In the genomic region with DNA sequence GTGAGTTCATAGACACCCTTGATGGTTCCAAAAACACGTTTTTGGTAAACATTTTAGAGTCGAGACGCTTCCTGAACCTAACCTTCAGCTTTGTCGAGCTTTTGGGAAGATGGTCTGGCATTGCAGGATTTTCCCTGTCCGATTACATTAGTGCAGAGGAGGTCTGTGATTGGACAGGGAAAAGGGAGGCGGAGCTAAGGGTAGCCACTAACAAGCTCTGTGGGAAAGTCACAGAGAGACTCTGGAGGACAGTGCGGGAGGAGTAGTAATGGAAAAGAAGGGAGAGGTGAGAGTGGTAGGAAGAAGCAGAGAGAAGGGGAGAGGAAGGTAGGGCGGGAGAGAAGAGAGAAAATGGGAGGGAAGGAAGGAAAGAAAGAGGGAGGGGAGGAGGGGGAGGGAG, we compare ENCODE assay signal across 15 mouse cellular contexts.
DNase-seq lines count a peak whose midpoint lies in the region; ATAC-seq and TF ChIP-seq lines count a peak whose summit lies in the region.
"Had no signal": no experiment of that assay in that cellular context is flagged by ENCODE, and none has a peak within 500 bp of the region (broad histone marks: within the 10 kb centered on the region; RNA-seq: fewer than 3 reads in every experiment).

No protein-coding gene starts in this region.

- no peak overlapping the region for H3K4me3 ChIP-seq in forebrain, embryonic 11.5 days (ENCODE audit: low read depth, low read length)
- H3K4me3 ChIP-seq in forebrain, embryonic 16.5 days (replicated peaks; ENCODE audit: low read length) = no peak overlapping the region
- no peak overlapping the region for H3K4me3 ChIP-seq in kidney, embryonic 15.5 days (replicated peaks)
- no peak overlapping the region for H3K4me3 ChIP-seq in kidney, embryonic 14.5 days (ENCODE audit: low read length)
- H3K4me3 ChIP-seq in neural tube, embryonic 15.5 days (replicated peaks) = no peak overlapping the region
- no peak overlapping the region for H3K4me3 ChIP-seq in gastrocnemius, adult 2 months
- H3K4me3 ChIP-seq: liver, embryonic 12.5 days had no signal

- WGBS in forebrain, embryonic 11.5 days = 33% methylated on average over 8 of the region's 8 CpGs
- WGBS in forebrain, embryonic 16.5 days = 36% methylated on average over 8 of the region's 8 CpGs
- 42% methylated on average over 8 of the region's 8 CpGs for WGBS in kidney, embryonic 15.5 days
- WGBS in kidney, embryonic 14.5 days = 39% methylated on average over 8 of the region's 8 CpGs
- 38% methylated on average over 8 of the region's 8 CpGs for WGBS in neural tube, embryonic 15.5 days

- H3K9me3 ChIP-seq in forebrain, embryonic 11.5 days (ENCODE audit: control insufficient read depth, low read length) = no peaks in the 10 kb centered on the region
- H3K9me3 ChIP-seq in forebrain, embryonic 16.5 days (ENCODE audit: control insufficient read depth, low read length) = no peaks in the 10 kb centered on the region
- H3K9me3 ChIP-seq in kidney, embryonic 15.5 days (replicated peaks) = no peaks in the 10 kb centered on the region
- H3K9me3 ChIP-seq in kidney, embryonic 14.5 days (ENCODE audit: control insufficient read depth, low read length) = no peaks in the 10 kb centered on the region
- H3K9me3 ChIP-seq in neural tube, embryonic 15.5 days (replicated peaks) = no peaks in the 10 kb centered on the region

- no peak overlapping the region for H3K27ac ChIP-seq in forebrain, embryonic 11.5 days (ENCODE audit: low read depth, low read length)
- H3K27ac ChIP-seq in forebrain, embryonic 16.5 days (ENCODE audit: low read length) = no peak overlapping the region
- no peak overlapping the region for H3K27ac ChIP-seq in kidney, embryonic 15.5 days
- no peak overlapping the region for H3K27ac ChIP-seq in kidney, embryonic 14.5 days (ENCODE audit: low read depth, low read length)
- no peak overlapping the region for H3K27ac ChIP-seq in neural tube, embryonic 15.5 days (replicated peaks)
- no peak overlapping the region for H3K27ac ChIP-seq in gastrocnemius, adult 2 months
- H3K27ac ChIP-seq: kidney, postnatal 0 days; liver, embryonic 12.5 days; stomach, postnatal 0 days had no signal

- H3K9ac ChIP-seq in forebrain, embryonic 11.5 days (ENCODE audit: low read length) = no peak overlapping the region
- no peak overlapping the region for H3K9ac ChIP-seq in forebrain, embryonic 16.5 days (replicated peaks; ENCODE audit: low read depth, low read length)
- H3K9ac ChIP-seq in kidney, embryonic 15.5 days = no peak overlapping the region
- no peak overlapping the region for H3K9ac ChIP-seq in kidney, embryonic 14.5 days (ENCODE audit: low read depth, low read length)
- no peak overlapping the region for H3K9ac ChIP-seq in neural tube, embryonic 15.5 days (replicated peaks)
- H3K9ac ChIP-seq: liver, embryonic 12.5 days had no signal

- no peak for DNase-seq in forebrain, embryonic 11.5 days (ENCODE audit: low spot score)
- peak; percentile 63 for DNase-seq in ZHBTc4 (ENCODE audit: low read depth, low spot score)
- DNase-seq in gastrocnemius, adult 2 months = no peak
- DNase-seq: B cell, adult 2 months; cerebellum, adult 8-10 months; lung, postnatal 10 days; thymus, postnatal 4 days had no signal

- H3K27me3 ChIP-seq in forebrain, embryonic 11.5 days (ENCODE audit: control insufficient read depth, insufficient read depth, low read length) = no peaks in the 10 kb centered on the region
- H3K27me3 ChIP-seq in forebrain, embryonic 16.5 days (replicated peaks; ENCODE audit: control insufficient read depth, insufficient read depth, low read length) = no peaks in the 10 kb centered on the region
- H3K27me3 ChIP-seq in kidney, embryonic 15.5 days = no peaks in the 10 kb centered on the region
- no peaks in the 10 kb centered on the region for H3K27me3 ChIP-seq in kidney, embryonic 14.5 days (ENCODE audit: control insufficient read depth, insufficient read depth, low read length)
- H3K27me3 ChIP-seq in neural tube, embryonic 15.5 days (replicated peaks) = no peaks in the 10 kb centered on the region
- H3K27me3 ChIP-seq: liver, embryonic 12.5 days had no signal

- intact Hi-C loops in gastrocnemius, adult 2 months (cut with DNase I) = loop anchor here (5.0 kb wide), 2 partner anchors 253 to 647 kb away; no protein-coding TSS in a partner anchor

- no peak; the same call in 1 of the 2 replicates for ATAC-seq in forebrain, embryonic 11.5 days (replicated peaks; ENCODE audit: low FRiP score)
- no peak for ATAC-seq in forebrain, embryonic 16.5 days
- ATAC-seq in kidney, embryonic 15.5 days (replicated peaks; ENCODE audit: low FRiP score) = 0 out of 2 replicates have a peak, but pooled peaks have one; percentile 34
- ATAC-seq in kidney, embryonic 14.5 days (ENCODE audit: low FRiP score, low TSS enrichment) = no peak
- ATAC-seq in neural tube, embryonic 15.5 days (ENCODE audit: low FRiP score) = peak; percentile 70; the same call in 1 of the 2 replicates
- ATAC-seq: activated CD4-positive, CD25-positive, alpha-beta regulatory T cell, adult 4 months; liver, embryonic 12.5 days had no signal

- 0 out of 2 replicates have a peak overlapping the region, but pooled peaks have one; percentile 19 for H3K4me2 ChIP-seq in forebrain, embryonic 11.5 days (ENCODE audit: low read depth, low read length, severe bottlenecking)
- no peak overlapping the region for H3K4me2 ChIP-seq in forebrain, embryonic 16.5 days (ENCODE audit: low read length)
- no peak overlapping the region for H3K4me2 ChIP-seq in kidney, embryonic 15.5 days
- no peak overlapping the region for H3K4me2 ChIP-seq in kidney, embryonic 14.5 days (replicated peaks; ENCODE audit: low read depth, low read length)
- no peak overlapping the region for H3K4me2 ChIP-seq in neural tube, embryonic 15.5 days
- H3K4me2 ChIP-seq: liver, embryonic 12.5 days had no signal

- no peak for TF ChIP-seq CTCF in gastrocnemius, adult 2 months (IDR thresholded peaks at IDR 0.05)

- no peaks in the 10 kb centered on the region for H3K4me1 ChIP-seq in forebrain, embryonic 11.5 days (replicated peaks; ENCODE audit: control insufficient read depth, insufficient read depth, low read length)
- no peaks in the 10 kb centered on the region; the same call in 1 of the 2 replicates for H3K4me1 ChIP-seq in forebrain, embryonic 16.5 days (replicated peaks; ENCODE audit: control insufficient read depth, insufficient read depth, low read length)
- peaks cover 21% of the 10 kb centered on the region for H3K4me1 ChIP-seq in kidney, embryonic 15.5 days
- peaks cover 14% of the 10 kb centered on the region; the same call in 1 of the 2 replicates for H3K4me1 ChIP-seq in kidney, embryonic 14.5 days (ENCODE audit: control insufficient read depth, insufficient read depth, low read length)
- H3K4me1 ChIP-seq in neural tube, embryonic 15.5 days = peaks cover 3% of the 10 kb centered on the region; the same call in 1 of the 2 replicates
- H3K4me1 ChIP-seq: liver, embryonic 12.5 days had no signal

- H3K36me3 ChIP-seq in forebrain, embryonic 11.5 days (ENCODE audit: control insufficient read depth, insufficient read depth, low read length) = no peaks in the 10 kb centered on the region
- H3K36me3 ChIP-seq in forebrain, embryonic 16.5 days (ENCODE audit: control insufficient read depth, insufficient read depth) = no peaks in the 10 kb centered on the region
- no peaks in the 10 kb centered on the region for H3K36me3 ChIP-seq in kidney, embryonic 15.5 days
- no peaks in the 10 kb centered on the region for H3K36me3 ChIP-seq in kidney, embryonic 14.5 days (ENCODE audit: control insufficient read depth, insufficient read depth, low read length)
- H3K36me3 ChIP-seq in neural tube, embryonic 15.5 days = no peaks in the 10 kb centered on the region
- H3K36me3 ChIP-seq: liver, embryonic 12.5 days had no signal

Comparison
In these comparisons a context has a peak if more than half of its experiments do, and no peak if none do; other contexts are left out.
1. ATAC-seq: peak in kidney, embryonic 15.5 days (single experiment) and neural tube, embryonic 15.5 days (single experiment); none in forebrain, embryonic 11.5 days (single experiment), forebrain, embryonic 16.5 days (single experiment) and kidney, embryonic 14.5 days (single experiment).